Mouse (Mus musculus): ENCODE measurements at regions not wholly inside any gene's neighbourhood (a gene's known extent, or its start where the extent isn't known, plus 50 kb on each side); places are given as distances from the start of the nearest gene placed in this dataset.
"Not testable (repeated sequence)": the region's sequence is repeated elsewhere in the genome, so short reads cannot be mapped to it uniquely, and the experiment has no call there.

- DNase-seq, result no peak
Measured at GRCm38 (mm10) chr5:4248422-4248821, 56.3 kb downstream of the Mterf1b start.

- not testable (repeated sequence) for DNase-seq
Measured at GRCm38 (mm10) chr5:4254280-4254679, 62.1 kb downstream of the Mterf1b start.

- DNase-seq, result no peak
Measured at GRCm38 (mm10) chr5:4257048-4257750, 65.0 kb downstream of the Mterf1b start.

- DNase-seq, result no peak
Measured at GRCm38 (mm10) chr5:4259260-4259659, 67.1 kb downstream of the Mterf1b start.

- no peak for DNase-seq
Measured at GRCm38 (mm10) chr5:4262666-4263065, 70.5 kb downstream of the Mterf1b start.

- DNase-seq, result no peak
Measured at GRCm38 (mm10) chr5:4263560-4264160, 71.5 kb downstream of the Mterf1b start.

- DNase-seq, result no peak
Measured at GRCm38 (mm10) chr5:4267717-4268116, 75.5 kb downstream of the Mterf1b start.

GRCm38 (mm10) chr5:4273001-4273400 lies 80.8 kb downstream of the Mterf1b start:
- peak; percentile 1 for DNase-seq

- DNase-seq, result no peak
Measured at GRCm38 (mm10) chr5:4303616-4304015, 111.4 kb downstream of the Mterf1b start.

- no peak for DNase-seq
Measured at GRCm38 (mm10) chr5:4304201-4304600, 112.0 kb downstream of the Mterf1b start.

GRCm38 (mm10) chr5:4308514-4308913 lies 116.3 kb downstream of the Mterf1b start:
- no peak for DNase-seq

GRCm38 (mm10) chr5:4311169-4311568 lies 119.0 kb downstream of the Mterf1b start:
- no peak for DNase-seq

- DNase-seq, result no peak
Measured at GRCm38 (mm10) chr5:4311599-4311998, 119.4 kb downstream of the Mterf1b start.

- no peak for DNase-seq
Measured at GRCm38 (mm10) chr5:4312675-4313074, 120.5 kb downstream of the Mterf1b start.

GRCm38 (mm10) chr5:4322634-4323386 lies 130.6 kb downstream of the Mterf1b start:
- no peak for DNase-seq

- DNase-seq, result no peak
Measured at GRCm38 (mm10) chr5:4323387-4323704, 131.2 kb downstream of the Mterf1b start.

GRCm38 (mm10) chr5:4325813-4326212 lies 133.6 kb downstream of the Mterf1b start:
- DNase-seq, result no peak

GRCm38 (mm10) chr5:4326309-4327014 lies 134.3 kb downstream of the Mterf1b start:
- no peak for DNase-seq

GRCm38 (mm10) chr5:4335683-4336082 lies 143.5 kb downstream of the Mterf1b start:
- no peak for DNase-seq

- no peak for DNase-seq
Measured at GRCm38 (mm10) chr5:4341956-4342355, 149.8 kb downstream of the Mterf1b start.

- no peak for DNase-seq
Measured at GRCm38 (mm10) chr5:4344458-4344857, 152.3 kb downstream of the Mterf1b start.

- DNase-seq, result no peak
Measured at GRCm38 (mm10) chr5:4348334-4348733, 156.2 kb downstream of the Mterf1b start.

GRCm38 (mm10) chr5:4349943-4350342 lies 157.8 kb downstream of the Mterf1b start:
- no peak for DNase-seq
